Mouse (Mus musculus) G1E (cell line): Measurements from ENCODE around the gene Wasf1.

Source experiments
- CTCF ChIP-seq: IDR thresholded peaks from 2 replicates; pipeline ENCODE4 v1.5.1; 2012; ENCODE audit warnings: low read depth, low read length, inconsistent platforms, mixed read lengths
- GATA1 ChIP-seq: IDR thresholded peaks from 2 replicates; pipeline ENCODE4 v1.6.1; 2012; ENCODE audit warnings: borderline replicate concordance, low read length, inconsistent platforms, mixed read lengths
- GATA2 ChIP-seq: IDR thresholded peaks from 2 replicates; pipeline ENCODE4 v1.6.1; 2012; ENCODE audit warnings: low read depth, low read length, inconsistent platforms, borderline replicate concordance

GRCm38 (mm10) chr10:40895765-40896164, 12.5 kb downstream of the Wasf1 start:
- TF ChIP-seq CTCF (no peak), GATA1 (no peak), GATA2 (no peak)
